Mouse (Mus musculus) left cerebral cortex, adult 8-10 months (tissue): ENCODE measurements around the gene Slc22a2. TPM values are rescaled to one million over a fixed set of nuclear protein-coding genes. Genes with fewer than 3 reads are reported as not detected.
"Not testable (repeated sequence)": the region's sequence is repeated elsewhere in the genome, so short reads cannot be mapped to it uniquely, and the experiment has no call there.

Source experiments
- DNase-seq, 2 experiments: peaks; one replicate each; pipeline ENCODE4 v3.0.0; 2022; ENCODE audit warnings: low spot score in 2 of 2
- total RNA-seq, 4 experiments: library from RNA; stranded (reverse); gene quantifications; 2 replicates each; pipeline ENCODE4 v1.2.4; 2022

Gene Slc22a2
- total RNA-seq, 4 experiments from 2014 or later = 0.98 to 1.7 (median 1.4) TPM

DNA sequence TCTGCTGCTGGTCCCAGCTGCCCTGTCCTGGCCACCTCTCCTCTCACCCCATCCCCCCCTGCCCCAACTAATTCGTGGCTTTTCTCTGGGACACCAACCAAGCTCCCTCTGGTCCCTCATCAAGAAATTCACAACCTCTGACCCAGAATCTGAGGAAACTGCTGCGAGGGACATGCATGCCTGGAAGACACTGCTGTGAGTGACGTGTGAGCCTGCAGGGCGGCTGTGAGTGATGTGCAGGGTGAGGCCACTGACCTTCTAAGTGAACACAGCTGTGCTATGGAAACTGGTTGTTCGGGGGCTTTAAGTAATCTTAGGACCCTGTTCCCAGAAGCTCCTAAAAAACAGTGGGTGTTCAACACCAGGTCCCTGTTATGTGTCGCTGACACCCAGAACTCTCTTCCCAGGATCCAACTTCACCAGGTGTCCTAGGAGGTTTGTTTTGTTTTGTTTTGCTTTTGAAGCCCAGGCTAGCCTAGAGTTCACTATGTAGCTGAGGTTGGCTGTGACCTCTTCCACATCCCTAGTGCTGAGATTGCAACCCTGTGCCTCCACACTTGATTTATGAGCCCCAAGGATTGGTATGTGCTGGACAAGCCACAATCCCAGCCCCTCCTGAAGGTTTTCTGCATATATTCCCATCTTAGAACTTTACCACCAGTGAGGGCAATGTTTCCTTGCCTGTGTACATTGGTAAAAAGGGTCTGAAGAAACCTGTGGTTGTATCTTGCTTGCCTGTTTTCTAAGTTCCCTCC, 47.2 kb downstream of the Slc22a2 start:
- no peak for DNase-seq

DNA sequence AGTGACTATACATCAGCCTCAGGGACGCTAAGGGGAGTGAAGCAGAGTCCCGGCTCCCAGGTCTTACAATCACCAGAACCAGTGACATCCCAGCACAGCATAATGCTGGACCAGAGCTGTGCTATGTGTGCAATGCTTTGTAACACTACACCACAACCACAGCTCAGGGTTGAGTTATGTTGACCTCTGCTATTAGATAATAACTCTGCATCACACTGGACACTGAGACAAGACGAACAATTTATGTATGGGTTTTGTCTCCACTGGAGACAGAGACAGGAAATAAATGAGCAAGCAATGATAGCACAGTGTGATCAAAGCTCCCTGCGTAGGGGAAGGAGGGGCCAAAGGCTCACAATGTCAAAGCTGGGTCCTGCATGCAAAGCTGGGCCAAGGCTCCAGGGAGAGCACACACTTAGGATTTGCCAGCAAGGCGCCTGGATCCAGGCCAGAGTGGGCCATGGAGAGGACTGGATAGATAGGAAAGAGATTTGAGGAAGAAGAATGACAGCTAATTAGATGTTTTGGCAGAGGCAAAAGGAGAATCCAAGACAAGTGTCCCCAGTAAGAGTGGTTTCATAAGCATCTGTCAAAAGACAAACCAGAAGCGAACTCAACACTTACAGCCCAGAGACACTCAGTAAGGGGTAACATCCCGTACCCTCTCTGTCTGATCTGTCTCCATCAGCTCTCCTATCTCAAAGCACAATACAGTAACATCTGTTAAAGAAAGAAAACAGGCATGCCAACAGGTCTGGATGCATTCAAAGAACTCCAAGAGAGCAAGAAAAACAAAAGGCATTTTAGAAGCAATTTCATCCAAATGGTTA, 48.1 kb downstream of the Slc22a2 start:
- DNase-seq = no peak

- no peak for DNase-seq
These were observed 50.9 kb downstream of the Slc22a2 start for GRCm38 (mm10) chr17:12634814-12635213.

GRCm38 (mm10) chr17:12639585-12639984, 55.7 kb downstream of the Slc22a2 start:
- no peak for DNase-seq

DNA sequence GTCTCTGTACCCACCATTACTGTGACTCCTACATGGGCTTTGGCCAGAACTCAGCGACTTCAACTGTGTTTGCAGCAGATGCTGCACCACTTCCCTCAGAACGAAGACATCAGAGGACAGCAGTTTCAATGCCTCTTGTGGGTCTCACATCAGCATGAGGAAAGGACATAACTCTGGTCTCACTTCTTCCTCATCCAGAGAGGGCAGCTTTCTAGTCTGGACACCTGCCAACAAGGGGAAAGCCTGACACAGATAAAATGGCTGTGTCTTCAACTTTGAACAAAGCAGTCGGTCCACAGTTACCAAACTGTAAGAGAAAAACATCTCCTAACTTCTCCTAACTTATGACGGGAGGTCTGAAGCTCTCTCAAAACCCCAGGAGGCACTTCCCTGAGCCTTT, 57.2 kb downstream of the Slc22a2 start:
- DNase-seq = no peak

DNA sequence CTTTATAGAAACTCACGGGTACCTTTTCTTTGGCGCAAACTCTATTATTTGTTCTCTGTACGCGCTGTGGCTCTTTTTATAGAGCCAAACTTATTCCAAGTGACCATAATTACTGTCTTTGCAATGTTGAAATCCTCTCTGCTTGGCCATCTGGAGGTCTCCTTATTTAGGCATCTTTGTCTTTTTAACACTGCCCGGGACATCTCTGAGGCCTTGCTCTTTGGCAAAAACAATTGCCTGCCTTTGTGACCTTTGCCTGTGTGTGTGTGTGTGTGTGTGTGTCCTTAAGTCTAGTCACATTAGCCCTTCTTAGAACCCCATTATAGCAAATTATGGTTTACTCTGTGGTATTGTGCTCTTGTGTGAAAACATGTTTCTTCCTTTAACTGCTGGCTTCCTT, 61.5 kb downstream of the Slc22a2 start:
- no peak for DNase-seq

DNA sequence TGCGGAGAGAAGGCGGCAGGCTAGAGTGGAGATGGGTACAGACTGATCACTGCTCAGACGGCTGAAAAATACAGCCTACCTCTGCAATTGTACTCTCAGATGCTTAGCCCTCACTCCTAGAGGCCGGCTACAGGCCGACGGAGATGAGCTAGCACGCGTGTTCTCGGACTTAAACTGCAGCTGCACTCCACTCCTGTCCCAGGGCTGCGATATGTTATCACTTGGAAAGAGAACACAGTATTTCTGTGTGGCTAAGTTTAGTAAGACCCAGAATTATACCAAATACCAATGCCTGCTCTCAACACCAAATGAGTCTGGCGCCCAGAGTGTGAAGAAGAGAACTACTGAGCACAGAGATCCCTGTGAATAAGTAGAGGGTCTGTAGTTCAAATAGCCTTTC, 68.7 kb downstream of the Slc22a2 start:
- DNase-seq = no peak

GRCm38 (mm10) chr17:12654061-12654460, 70.1 kb downstream of the Slc22a2 start:
- peak in 1 of 2 experiments; percentile 41 for DNase-seq

GRCm38 (mm10) chr17:12655826-12656225, 71.9 kb downstream of the Slc22a2 start:
- DNase-seq = no peak

DNA sequence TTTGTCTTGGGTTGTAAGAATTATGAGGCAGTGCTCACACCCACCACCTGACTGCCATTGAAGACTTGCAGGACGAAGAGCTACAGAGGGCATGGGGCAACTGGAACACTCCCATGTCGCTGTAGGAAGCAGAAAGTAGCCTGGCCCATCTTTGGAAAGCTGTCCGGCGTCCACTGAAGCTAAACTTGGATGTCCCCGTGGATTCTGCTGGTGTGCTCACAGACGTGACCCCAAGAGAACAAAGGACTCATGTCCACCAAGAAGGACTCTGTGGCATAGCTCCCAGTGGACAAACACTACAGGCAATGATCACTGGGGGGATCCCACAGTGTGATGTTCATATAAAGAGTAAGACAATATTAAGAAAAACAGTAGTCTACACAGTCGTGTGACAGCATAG, 74.9 kb downstream of the Slc22a2 start:
- DNase-seq = no peak

DNA sequence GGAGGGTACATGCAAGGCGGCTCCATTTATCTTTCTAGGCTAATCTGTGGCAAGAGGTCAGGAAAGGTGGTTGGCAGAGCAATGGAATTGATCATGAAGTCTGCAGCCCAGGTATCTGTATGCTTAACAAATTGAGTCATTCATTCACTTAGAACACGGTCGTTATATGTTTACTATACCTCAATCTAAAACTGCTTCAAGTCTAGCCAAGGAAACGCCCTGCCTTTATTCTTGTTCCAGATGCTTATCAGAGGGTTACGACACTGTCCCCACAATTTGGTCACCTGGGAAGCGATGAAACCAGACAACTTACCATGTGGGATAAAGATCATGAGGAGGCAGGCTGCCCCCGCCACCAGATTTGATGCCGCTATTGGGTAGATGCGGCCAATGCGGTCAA, 75.3 kb downstream of the Slc22a2 start:
- DNase-seq = no peak

GRCm38 (mm10) chr17:12660572-12661260, 76.8 kb downstream of the Slc22a2 start:
- DNase-seq = no peak

DNA sequence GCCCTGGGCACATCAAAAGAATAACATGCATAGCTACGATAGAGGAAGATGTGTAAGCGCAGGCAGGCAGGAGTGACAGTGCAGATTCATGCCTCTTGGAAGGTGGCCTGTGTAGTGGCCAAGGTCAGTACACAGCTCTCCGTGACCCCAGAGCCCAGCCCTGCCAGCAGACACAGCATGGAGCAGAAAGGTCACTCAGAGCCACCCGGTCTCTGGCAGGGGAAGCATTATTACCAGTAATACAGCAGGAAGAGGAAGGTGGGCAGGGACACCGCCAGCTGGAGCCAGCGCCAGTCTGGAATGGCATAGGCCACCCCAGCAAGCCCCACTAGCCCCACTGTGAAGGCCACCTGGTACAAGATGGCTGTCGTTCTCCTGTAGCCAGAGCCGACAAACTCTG, 80.2 kb downstream of the Slc22a2 start:
- no peak for DNase-seq

DNA sequence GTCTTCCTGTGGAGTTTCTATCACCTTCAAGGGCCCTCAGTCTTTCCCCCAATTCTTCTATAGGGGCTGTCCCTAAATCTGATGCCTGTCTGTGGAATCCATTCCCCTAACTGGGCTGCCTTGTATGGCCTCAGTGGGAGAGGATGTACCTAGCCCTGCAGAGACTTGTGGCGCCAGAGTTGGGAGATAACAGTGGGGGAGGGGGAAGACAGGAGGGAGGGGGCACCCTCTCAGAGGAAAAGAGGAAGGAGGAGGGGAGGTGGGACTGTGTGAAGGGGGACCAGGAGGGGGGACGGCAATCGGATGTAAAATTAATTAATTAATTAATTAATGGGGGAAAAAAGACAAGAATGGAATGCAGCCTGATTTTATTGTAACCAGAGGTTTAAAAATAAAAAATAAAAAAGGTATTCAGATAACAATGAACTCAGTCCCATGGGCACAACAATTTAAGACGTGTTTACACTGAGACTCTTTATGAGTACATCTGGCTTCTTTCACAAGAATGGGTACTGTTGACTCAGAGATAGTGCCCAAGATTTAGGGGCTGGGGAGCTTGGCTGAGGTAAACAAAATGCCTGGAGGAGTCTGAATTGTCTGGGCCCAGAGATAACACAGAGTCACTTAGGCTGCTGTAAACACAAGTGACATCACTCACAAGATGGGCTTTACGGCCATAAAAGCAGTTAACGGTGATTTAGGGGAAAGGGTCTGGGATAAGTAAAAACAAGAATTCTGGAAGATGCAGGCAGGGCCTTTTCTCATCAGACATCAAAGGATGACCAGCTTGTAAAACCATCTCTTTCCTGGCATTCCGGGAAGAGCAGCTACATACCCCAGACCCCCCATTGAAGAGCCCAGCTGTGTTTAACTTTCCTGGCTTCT, 84.8 kb downstream of the Slc22a2 start:
- DNase-seq = no peak

DNA sequence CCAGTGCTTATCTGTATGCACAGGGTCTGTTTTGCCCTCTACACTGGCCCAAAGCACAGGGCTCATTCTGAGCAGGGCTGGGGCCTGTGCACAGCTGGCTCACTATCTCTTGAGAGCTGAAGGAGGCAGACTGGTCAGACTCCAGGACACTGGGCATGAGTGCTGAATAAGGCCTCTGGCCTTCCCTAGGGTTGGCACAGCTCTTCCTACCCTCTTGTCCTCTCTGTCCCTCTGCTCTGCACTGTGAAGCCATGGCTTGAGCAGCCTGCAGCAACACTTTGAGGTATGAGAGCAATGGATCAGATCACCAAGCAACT, 85.4 kb downstream of the Slc22a2 start:
- DNase-seq = no peak

DNA sequence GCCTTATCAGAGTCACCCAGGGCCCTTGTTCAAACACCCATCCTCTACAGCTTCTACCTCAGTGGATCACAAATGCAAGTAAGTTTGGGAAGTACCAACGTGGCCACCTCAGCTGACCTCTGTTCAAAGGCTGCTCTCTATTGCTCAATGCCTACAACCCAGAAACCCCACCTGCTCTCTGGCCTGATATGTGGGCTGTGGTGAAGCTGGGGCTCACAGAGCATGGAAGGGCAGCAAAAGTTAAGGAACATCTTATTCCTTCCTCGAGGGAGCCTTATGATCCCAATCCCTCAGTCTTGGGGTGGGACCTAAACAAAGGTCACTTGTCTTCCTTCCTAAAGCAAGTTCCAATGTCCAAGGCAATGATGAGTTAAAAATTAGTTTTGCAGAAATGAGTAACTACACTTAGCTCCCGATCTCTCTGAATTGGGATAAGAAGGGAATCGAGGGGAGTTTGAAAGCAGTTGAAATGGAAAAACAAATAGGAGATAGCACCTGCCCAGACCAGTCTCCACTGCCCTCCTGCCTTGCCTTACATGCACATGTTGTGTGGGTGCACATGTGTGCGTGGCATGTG, 87.2 kb downstream of the Slc22a2 start:
- no peak for DNase-seq

- DNase-seq = no peak
These were observed 88.4 kb downstream of the Slc22a2 start for GRCm38 (mm10) chr17:12672285-12672790.

- no peak for DNase-seq
These were observed 89.9 kb downstream of the Slc22a2 start for GRCm38 (mm10) chr17:12673871-12674270.

DNA sequence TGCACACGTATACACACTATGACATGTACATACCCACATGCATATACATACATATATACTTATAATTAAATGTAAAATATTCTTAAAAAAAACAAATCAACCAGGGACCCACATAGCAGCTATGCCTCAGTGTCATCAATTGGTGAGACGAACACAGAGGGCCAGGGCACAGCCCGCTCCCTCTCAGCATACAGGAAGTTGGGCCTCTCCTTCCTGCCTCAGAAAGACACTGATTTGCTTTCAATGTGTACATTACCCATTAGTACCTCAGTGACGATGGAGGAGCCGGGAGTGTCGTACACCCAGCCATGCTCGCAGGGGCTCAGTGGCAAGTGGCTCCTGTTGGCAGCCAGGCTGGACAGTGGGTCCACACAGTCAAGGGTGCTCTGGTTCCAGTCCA, 91.0 kb downstream of the Slc22a2 start:
- not testable (repeated sequence) for DNase-seq

- DNase-seq = no peak
These were observed 91.7 kb downstream of the Slc22a2 start, which contains the start of gene Slc22a1 for GRCm38 (mm10) chr17:12675646-12676045. Gene Slc22a1 (minus strand): TSS chr17:12675829.

- no peak for DNase-seq
These were observed 93.2 kb downstream of the Slc22a2 start for GRCm38 (mm10) chr17:12677139-12677538.
